ENCODE assay signal across 8 mouse cellular contexts in the genomic region with DNA sequence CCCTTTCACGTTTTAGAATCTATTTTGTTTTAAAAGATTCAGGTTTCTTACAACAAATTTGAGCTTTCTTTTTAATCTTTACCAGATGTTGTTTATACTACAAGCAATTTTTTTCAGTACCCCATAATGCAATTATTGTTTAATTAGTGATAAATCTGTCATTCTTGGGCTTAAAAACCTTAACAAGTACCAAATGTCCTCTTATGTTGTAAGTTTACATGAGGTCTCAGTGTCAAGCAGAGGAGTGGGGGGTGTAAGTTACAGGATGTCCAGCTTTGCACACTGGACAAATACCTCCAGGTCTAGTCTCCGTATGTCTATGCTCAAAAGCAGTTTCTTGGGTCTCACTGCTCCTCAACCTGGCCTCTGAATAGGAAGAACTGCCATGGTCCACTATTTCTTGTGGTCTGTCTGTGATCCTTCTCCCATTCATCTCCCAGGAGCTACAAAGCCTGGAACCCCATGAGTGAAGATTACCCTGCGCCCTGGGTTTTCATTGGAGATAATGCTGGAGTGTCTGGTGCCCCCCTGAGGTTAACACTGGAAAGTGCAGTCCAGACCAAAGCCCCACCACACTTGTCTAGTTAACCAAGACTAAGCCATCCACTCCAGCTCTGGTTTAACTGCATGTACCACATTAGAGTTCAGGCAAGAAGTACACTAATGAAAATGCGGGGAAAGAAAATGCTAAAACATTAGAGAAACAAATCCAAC.
A peak's percentile ranks its signal among the peaks of the same experiment; 100 is the strongest.
DNase-seq lines count a peak whose midpoint lies in the region; ATAC-seq and TF ChIP-seq lines count a peak whose summit lies in the region.

No protein-coding gene starts in this region.

- H3ac ChIP-seq in C2C12 (ENCODE audit: control insufficient read depth, insufficient read length, low read depth), result no peak overlapping the region

- WGBS in heart, adult 2 months, result 71% methylated on average over 4 of the region's 4 CpGs
- WGBS in heart, embryonic 12.5 days, result 66% methylated on average over 4 of the region's 4 CpGs
- 73% methylated on average over 4 of the region's 4 CpGs for WGBS in bone marrow, adult 2 months
- 71% methylated on average over 4 of the region's 4 CpGs for WGBS in forebrain, embryonic 14.5 days
- 62% methylated on average over 4 of the region's 4 CpGs for WGBS in lung, postnatal 0 days

- H3K27me3 ChIP-seq in heart, adult 2 months (ENCODE audit: control insufficient read depth, insufficient read depth, low read length), result no peaks in the 10 kb centered on the region
- no peaks in the 10 kb centered on the region for H3K27me3 ChIP-seq in heart, embryonic 12.5 days (replicated peaks)
- H3K27me3 ChIP-seq in C2C12 (ENCODE audit: control insufficient read depth, insufficient read depth, insufficient read length), result no peaks in the 10 kb centered on the region
- H3K27me3 ChIP-seq in forebrain, embryonic 14.5 days (replicated peaks; ENCODE audit: control insufficient read depth, insufficient read depth, low read length), result no peaks in the 10 kb centered on the region
- no peaks in the 10 kb centered on the region for H3K27me3 ChIP-seq in lung, postnatal 0 days (replicated peaks; ENCODE audit: insufficient read depth, low read length)

- peaks cover 4% of the 10 kb centered on the region; the same call in 1 of the 2 replicates for H3K36me3 ChIP-seq in heart, adult 2 months (ENCODE audit: control insufficient read depth, insufficient read depth, low read length)
- H3K36me3 ChIP-seq in heart, embryonic 12.5 days, result no peaks in the 10 kb centered on the region
- H3K36me3 ChIP-seq in C2C12 (ENCODE audit: control insufficient read depth, insufficient read depth), result no peaks in the 10 kb centered on the region
- H3K36me3 ChIP-seq in forebrain, embryonic 14.5 days (ENCODE audit: control insufficient read depth, insufficient read depth, low read length), result no peaks in the 10 kb centered on the region
- H3K36me3 ChIP-seq in lung, postnatal 0 days (ENCODE audit: insufficient read depth, low read length), result no peaks in the 10 kb centered on the region

- no peak overlapping the region for H3K4me3 ChIP-seq in heart, adult 2 months
- no peak overlapping the region for H3K4me3 ChIP-seq in heart, embryonic 12.5 days
- H3K4me3 ChIP-seq in C2C12 (ENCODE audit: insufficient read depth, poor library complexity, severe bottlenecking), result no peak overlapping the region
- no peak overlapping the region for H3K4me3 ChIP-seq in bone marrow, adult 2 months (replicated peaks; ENCODE audit: control insufficient read depth, low read depth, low read length)
- H3K4me3 ChIP-seq in forebrain, embryonic 14.5 days (ENCODE audit: low read depth, low read length), result no peak overlapping the region
- no peak overlapping the region for H3K4me3 ChIP-seq in lung, postnatal 0 days (ENCODE audit: low read depth, low read length)

- intact Hi-C loops in heart, adult 2 months (cut with DNase I), result no loop called here

- DNase-seq in heart, adult 2 months, result no peak
- peak; percentile 55 for DNase-seq in forebrain, embryonic 14.5 days (ENCODE audit: low spot score)
- DNase-seq in lung, postnatal 0 days (ENCODE audit: low spot score), result peak; percentile 51
- peak; percentile 45 for DNase-seq in thymus, postnatal 14 days
- no peak for DNase-seq in gastrocnemius, adult 18-20 months (ENCODE audit: low spot score)

- no peak for TF ChIP-seq POLR2A in heart, adult 2 months (IDR thresholded peaks at IDR 0.05; ENCODE audit: insufficient read depth, low read depth, low read length)
- no peak for TF ChIP-seq POLR2A in bone marrow, adult 2 months (IDR thresholded peaks at IDR 0.05; ENCODE audit: borderline replicate concordance, control insufficient read depth, low read depth, low read length)

- TF ChIP-seq EP300 in heart, adult 2 months (IDR thresholded peaks at IDR 0.05; ENCODE audit: insufficient read depth, low read depth, low read length), result no peak
- no peak for TF ChIP-seq EP300 in lung, postnatal 0 days (IDR thresholded peaks at IDR 0.05)

- H3K9me3 ChIP-seq in heart, embryonic 12.5 days (replicated peaks), result no peaks in the 10 kb centered on the region
- no peaks in the 10 kb centered on the region for H3K9me3 ChIP-seq in forebrain, embryonic 14.5 days (replicated peaks; ENCODE audit: control insufficient read depth, low read length)
- no peaks in the 10 kb centered on the region for H3K9me3 ChIP-seq in lung, postnatal 0 days (ENCODE audit: low read length)

- peak; percentile 86 for TF ChIP-seq CTCF in heart, adult 2 months (IDR thresholded peaks at IDR 0.05)
- TF ChIP-seq CTCF in C2C12 (IDR thresholded peaks at IDR 0.05; ENCODE audit: control insufficient read depth, insufficient read depth, insufficient read length), result peak; percentile 51
- peak; percentile 55 for TF ChIP-seq CTCF in bone marrow, adult 2 months (IDR thresholded peaks at IDR 0.05; ENCODE audit: control insufficient read depth, insufficient read depth, low read length)
- TF ChIP-seq CTCF in lung, postnatal 0 days (IDR thresholded peaks at IDR 0.05), result peak; percentile 80

- ATAC-seq in heart, embryonic 12.5 days (ENCODE audit: insufficient number of reproducible peaks, low FRiP score), result no peak
- 0 out of 2 replicates have a peak, but pooled peaks have one; percentile 16 for ATAC-seq in forebrain, embryonic 14.5 days
- ATAC-seq in lung, postnatal 0 days, result peak; percentile 17; the same call in 1 of the 2 replicates

- no peak overlapping the region for H3K4me2 ChIP-seq in heart, embryonic 12.5 days
- H3K4me2 ChIP-seq in forebrain, embryonic 14.5 days (ENCODE audit: low read length), result no peak overlapping the region
- no peak overlapping the region for H3K4me2 ChIP-seq in lung, postnatal 0 days (replicated peaks; ENCODE audit: low read depth, low read length)

- no peak overlapping the region for H3K9ac ChIP-seq in heart, adult 2 months (ENCODE audit: low read depth, low read length)
- H3K9ac ChIP-seq in heart, embryonic 12.5 days, result no peak overlapping the region
- H3K9ac ChIP-seq in forebrain, embryonic 14.5 days (ENCODE audit: low read length), result no peak overlapping the region
- no peak overlapping the region for H3K9ac ChIP-seq in lung, postnatal 0 days (replicated peaks; ENCODE audit: low read depth)

- no peak overlapping the region for H3K27ac ChIP-seq in heart, adult 2 months
- no peak overlapping the region for H3K27ac ChIP-seq in heart, embryonic 12.5 days (ENCODE audit: poor library complexity, severe bottlenecking)
- H3K27ac ChIP-seq in bone marrow, adult 2 months (ENCODE audit: control insufficient read depth, insufficient read depth, low read depth, low read length, poor library complexity), result no peak overlapping the region
- H3K27ac ChIP-seq in forebrain, embryonic 14.5 days (ENCODE audit: low read depth, low read length), result peak overlapping the region; percentile 53; the same call in 1 of the 2 replicates
- H3K27ac ChIP-seq in lung, postnatal 0 days (ENCODE audit: low read length), result no peak overlapping the region

- no peaks in the 10 kb centered on the region for H3K79me2 ChIP-seq in heart, adult 2 months (replicated peaks; ENCODE audit: control insufficient read depth, insufficient read depth, low read length)
- H3K79me2 ChIP-seq in C2C12 (ENCODE audit: control insufficient read depth, insufficient read depth), result no peaks in the 10 kb centered on the region

- H3K79me3 ChIP-seq in C2C12 (ENCODE audit: low read depth), result no peaks in the 10 kb centered on the region

- H3K4me1 ChIP-seq in heart, adult 2 months (ENCODE audit: control insufficient read depth, insufficient read depth, low read length), result peaks cover 3% of the 10 kb centered on the region; the same call in 1 of the 2 replicates
- no peaks in the 10 kb centered on the region for H3K4me1 ChIP-seq in heart, embryonic 12.5 days (replicated peaks)
- no peaks in the 10 kb centered on the region; the same call in 1 of the 2 replicates for H3K4me1 ChIP-seq in bone marrow, adult 2 months (ENCODE audit: control insufficient read depth, insufficient read depth, low read length)
- peaks cover 11% of the 10 kb centered on the region; the same call in 1 of the 2 replicates for H3K4me1 ChIP-seq in forebrain, embryonic 14.5 days (ENCODE audit: control insufficient read depth, insufficient read depth, low read length)
- H3K4me1 ChIP-seq in lung, postnatal 0 days (ENCODE audit: insufficient read depth, low read depth, low read length), result no peaks in the 10 kb centered on the region

TF ChIP-seq in C2C12, 6 proteins besides CTCF, POLR2A, EP300 and RAD21:
- no peak for TF ChIP-seq MAX (IDR thresholded peaks at IDR 0.05)
- TF ChIP-seq USF1 (IDR thresholded peaks at IDR 0.05; ENCODE audit: low read depth), result no peak
- TF ChIP-seq CEBPB (IDR thresholded peaks at IDR 0.05; ENCODE audit: low read depth), result no peak
- TF ChIP-seq FOSL1 (IDR thresholded peaks at IDR 0.05; ENCODE audit: insufficient read depth, low read length, poor library complexity, severe bottlenecking), result no peak
- TF ChIP-seq MYOG (IDR thresholded peaks at IDR 0.05; ENCODE audit: control insufficient read depth, extremely low read depth, insufficient read length), result no peak

Comparison
In these comparisons a context has a peak if more than half of its experiments do, and no peak if none do; other contexts are left out.
1. DNase-seq: peak in forebrain, embryonic 14.5 days (single experiment), lung, postnatal 0 days (single experiment) and thymus, postnatal 14 days (single experiment); none in heart, adult 2 months (0 of 2) and gastrocnemius, adult 18-20 months (single experiment).
2. Peak in every context shown above with its lines, with median percentiles within 50 percentile points of each other: CTCF ChIP-seq.